Mouse (Mus musculus) heart, embryonic 14.5 days (tissue): ENCODE results near the gene Zfp599. TPM values are rescaled to one million over a fixed set of nuclear protein-coding genes. Genes with fewer than 3 reads are reported as not detected.
"Not testable (repeated sequence)": the region's sequence is repeated elsewhere in the genome, so short reads cannot be mapped to it uniquely, and the experiment has no call there.

Experiments used
- ATAC-seq: fragments of 200-750 bp; cut with Nextera tagmentation; 2 replicates; pipeline ENCODE4 v1.8.0; 2017; ENCODE audit warnings: low read depth, moderate TSS enrichment; ENCODE audit not compliant: insufficient number of reproducible peaks, insufficient read depth, low FRiP score
- H3K27ac ChIP-seq, 2 experiments: fragments of 200-500 bp in 1 of 2; fragments of 300-500 bp in 1 of 2; sonication (generic) in 1 of 2; replicated peaks in 1 of 2; 2 replicates each; pipeline ENCODE4 v1.5.1; 2012 to 2014; ENCODE audit warnings: low read depth in 2 of 2, low read length in 2 of 2, control low read depth in 1 of 2, mild to moderate bottlenecking in 1 of 2, mixed read lengths in 1 of 2; ENCODE audit not compliant: control insufficient read depth in 1 of 2, insufficient read depth in 1 of 2
- H3K27me3 ChIP-seq: fragments of 300-500 bp; sonication (generic); 2 replicates; pipeline ENCODE4 v1.6.1; 2014; ENCODE audit warnings: mild to moderate bottlenecking, low read length, control low read depth; ENCODE audit not compliant: control insufficient read depth, insufficient read depth
- H3K36me3 ChIP-seq: fragments of 300-500 bp; sonication (generic); 2 replicates; pipeline ENCODE4 v1.6.1; 2014; ENCODE audit warnings: mild to moderate bottlenecking, control low read depth, low read length, mixed read lengths; ENCODE audit not compliant: control insufficient read depth, insufficient read depth
- H3K4me1 ChIP-seq, 2 experiments: fragments of 200-500 bp in 1 of 2; fragments of 300-500 bp in 1 of 2; sonication (generic) in 1 of 2; 2 replicates each; pipeline ENCODE4 v1.6.1; 2012 to 2014; ENCODE audit warnings: low read length in 2 of 2, control low read depth in 1 of 2, mixed read lengths in 1 of 2; ENCODE audit not compliant: control insufficient read depth in 2 of 2, insufficient read depth in 2 of 2
- H3K4me2 ChIP-seq: fragments of 300-500 bp; sonication (generic); 2 replicates; pipeline ENCODE4 v1.6.1; 2014; ENCODE audit warnings: mild to moderate bottlenecking, low read length
- H3K4me3 ChIP-seq, 2 experiments: fragments of 200-500 bp in 1 of 2; fragments of 300-500 bp in 1 of 2; sonication (generic) in 1 of 2; 2 replicates each; pipeline ENCODE4 v1.5.1; 2012 to 2014; ENCODE audit warnings: low read length in 2 of 2, mild to moderate bottlenecking in 2 of 2, control low read depth in 1 of 2, low read depth in 1 of 2, moderate library complexity in 1 of 2; ENCODE audit not compliant: control insufficient read depth in 1 of 2, insufficient read depth in 1 of 2
- H3K9ac ChIP-seq: fragments of 300-500 bp; sonication (generic); 2 replicates; pipeline ENCODE4 v1.6.1; 2014; ENCODE audit warnings: mild to moderate bottlenecking, low read length
- H3K9me3 ChIP-seq: fragments of 300-500 bp; sonication (generic); 2 replicates; pipeline ENCODE4 v1.6.1; 2016; ENCODE audit warnings: low read length, control low read depth; ENCODE audit not compliant: control insufficient read depth
- WGBS: fragments of 180-500 bp; shearing (Covaris S2); extraction: QIAGEN DNeasy Blood & Tissue Kit; methylation state at CpG from one replicate; pipeline ENCODE4 v1.1.7; 2014; 5-methylcytosine and 5-hydroxymethylcytosine counted together
- polyA plus RNA-seq: library from polyadenylated mRNA; unstranded; fragments of >200 nt; fragmentation: Nextera tagmentation; extraction: Ambion mirVana; gene quantifications from 2 replicates; pipeline ENCODE4 v1.2.1, GENCODE M21; 2014

Gene Zfp599
- polyA plus RNA-seq, 1 experiment from 2014 or later: 4.9 TPM

GRCm38 (mm10) chr9:22230061-22230460, 29.6 kb downstream of the Zfp599 start:
- Histone ChIP-seq H3K9ac (no peak overlapping the region), H3K4me3 (no peak overlapping the region), H3K27ac (no peak overlapping the region), H3K9me3 (no peaks in the 10 kb centered on the region), H3K4me2 (no peak overlapping the region), H3K4me1 (peaks cover 2 to 21% of the 10 kb centered on the region in 2 experiments; a peak in 3 of 4 replicates), H3K36me3 (peaks cover 7% of the 10 kb centered on the region; the same call in 1 of the 2 replicates), H3K27me3 (no peaks in the 10 kb centered on the region)
- WGBS: 81% methylated on average over 3 of the region's 3 CpGs
- ATAC-seq: no peak

GRCm38 (mm10) chr9:22229386-22230026, 30.2 kb downstream of the Zfp599 start:
- Histone ChIP-seq H3K4me2 (no peak overlapping the region), H3K36me3 (0 out of 2 replicates have a peak, but pooled peaks cover 3% of the 10 kb centered on the region), H3K4me1 (peaks cover 2 to 21% of the 10 kb centered on the region in 2 experiments; a peak in 3 of 4 replicates), H3K9me3 (no peaks in the 10 kb centered on the region), H3K9ac (no peak overlapping the region), H3K27ac (no peak overlapping the region), H3K27me3 (no peaks in the 10 kb centered on the region), H3K4me3 (no peak overlapping the region)
- ATAC-seq: no peak
- 75% methylated on average over 7 of the region's 7 CpGs for WGBS

GRCm38 (mm10) chr9:22226846-22227245, 32.8 kb downstream of the Zfp599 start:
- Histone ChIP-seq H3K9me3 (no peaks in the 10 kb centered on the region), H3K4me2 (peak overlapping the region; percentile 75), H3K4me1 (peaks cover 2 to 12% of the 10 kb centered on the region in 2 experiments; a peak in 3 of 4 replicates), H3K36me3 (0 out of 2 replicates have a peak, but pooled peaks cover 3% of the 10 kb centered on the region), H3K4me3 (no peak overlapping the region), H3K9ac (no peak overlapping the region), H3K27me3 (no peaks in the 10 kb centered on the region), H3K27ac (peak overlapping the region in 1 of 2 experiments; percentile 55; a peak in 3 of 4 replicates)
- ATAC-seq: no peak
- 52% methylated on average over 15 of the region's 15 CpGs for WGBS

DNA sequence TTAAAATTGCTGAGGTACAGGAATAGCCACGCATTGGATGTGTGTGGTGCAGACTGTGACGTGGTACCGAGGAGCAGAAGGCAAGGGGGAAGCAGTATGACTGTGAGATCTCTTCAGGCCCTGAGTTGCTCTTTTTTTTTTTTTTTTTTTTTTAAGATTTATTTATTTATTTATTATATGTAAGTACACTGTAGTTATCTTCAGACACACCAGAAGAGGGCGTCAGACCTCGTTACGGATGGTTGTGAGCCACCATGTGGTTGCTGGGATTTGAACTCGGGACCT, 33.4 kb downstream of the Zfp599 start:
- H3K9me3 ChIP-seq, H3K27me3 ChIP-seq, ATAC-seq, H3K4me1 ChIP-seq, H3K36me3 ChIP-seq: not testable (repeated sequence)
- H3K4me2 ChIP-seq: peak overlapping the region; percentile 75
- H3K9ac ChIP-seq: peak overlapping the region; percentile 86; the same call in 1 of the 2 replicates
- peak overlapping the region in 1 of 2 experiments; percentile 95; a peak in 3 of 4 replicates for H3K27ac ChIP-seq
- 49% methylated on average over 7 of the region's 7 CpGs for WGBS
- peak overlapping the region; percentile 81 to 88; a peak in 3 of 4 replicates for H3K4me3 ChIP-seq

- ATAC-seq: peak; percentile 97
- Histone ChIP-seq H3K27ac (peak within 1 kb of the TSS; percentile 95 to 96), H3K27me3 (no peaks in the 10 kb centered on the region), H3K4me2 (peak within 1 kb of the TSS; percentile 75), H3K4me3 (peak within 1 kb of the TSS; percentile 81 to 88), H3K9me3 (no peaks in the 10 kb centered on the region), H3K36me3 (0 out of 2 replicates have a peak, but pooled peaks cover 3% of the 10 kb centered on the region), H3K9ac (peak within 1 kb of the TSS; percentile 86), H3K4me1 (peaks cover 0 to 5% of the 10 kb centered on the region in 2 experiments; a peak in 1 of 4 replicates)
- WGBS: 1% methylated on average over 35 of the region's 35 CpGs
Observed at GRCm38 (mm10) chr9:22225581-22226388, 33.9 kb downstream of the Zfp599 start, which contains the start of gene Zfp809. TSS of gene Zfp809 (plus strand) at chr9:22225714.

DNA sequence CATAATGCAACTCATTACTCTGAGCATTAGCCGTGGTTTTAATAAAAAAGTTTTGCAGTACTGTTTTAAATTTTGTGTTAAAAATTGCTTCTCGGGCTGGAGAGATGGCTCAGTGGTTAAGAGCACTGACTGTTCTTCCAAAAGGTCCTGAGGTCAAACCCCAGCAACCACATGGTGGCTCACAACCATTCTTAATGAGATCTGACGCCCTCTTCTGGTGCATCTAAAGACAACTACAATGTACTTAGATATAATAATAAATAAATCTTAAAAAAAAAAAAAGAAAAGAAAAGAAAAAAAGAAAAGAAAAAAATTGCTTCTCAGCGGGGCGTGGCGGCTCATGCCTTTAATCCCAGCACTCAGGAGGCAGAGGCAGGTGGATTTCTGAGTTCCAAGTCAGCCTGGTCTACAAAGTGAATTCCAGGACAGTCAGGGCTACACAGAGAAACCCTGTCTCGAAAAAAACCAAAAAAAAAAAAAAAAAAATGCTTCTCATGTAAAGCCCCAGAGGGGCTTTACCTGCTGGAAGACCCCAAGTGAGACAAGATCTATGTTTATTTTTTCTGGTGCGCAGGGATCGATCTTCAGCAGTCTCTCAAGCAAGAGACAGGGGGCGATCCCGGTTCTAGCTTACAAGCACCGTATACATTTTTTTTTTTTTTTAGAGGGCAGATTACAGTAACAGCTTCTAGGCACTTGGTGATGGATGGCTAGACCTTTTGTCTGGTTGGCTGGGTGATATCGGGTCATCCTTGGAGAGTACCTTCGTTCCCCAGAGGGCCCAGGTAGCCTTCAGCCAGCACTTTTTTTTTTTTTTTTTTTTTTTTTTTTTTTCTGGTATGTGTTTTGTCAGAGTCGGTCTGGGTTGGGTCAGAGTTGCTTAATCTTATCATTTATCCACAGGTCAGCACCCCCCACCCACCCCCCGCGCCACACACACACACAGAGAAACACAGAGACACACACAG, 34.9 kb downstream of the Zfp599 start:
- H3K27me3 ChIP-seq: no peaks in the 10 kb centered on the region
- peak overlapping the region; percentile 75 for H3K4me2 ChIP-seq
- peak overlapping the region in 1 of 2 experiments; percentile 95; a peak in 3 of 4 replicates for H3K27ac ChIP-seq
- no peaks in the 10 kb centered on the region for H3K9me3 ChIP-seq
- ATAC-seq: peak; percentile 5; the same call in 1 of the 2 replicates
- H3K4me1 ChIP-seq: peaks cover 0 to 5% of the 10 kb centered on the region in 2 experiments; a peak in 1 of 4 replicates
- peak overlapping the region; percentile 86 for H3K9ac ChIP-seq
- H3K36me3 ChIP-seq: 0 out of 2 replicates have a peak, but pooled peaks cover 3% of the 10 kb centered on the region
- WGBS: 25% methylated on average over 17 of the region's 17 CpGs
- peak overlapping the region; percentile 81 to 88 for H3K4me3 ChIP-seq

DNA sequence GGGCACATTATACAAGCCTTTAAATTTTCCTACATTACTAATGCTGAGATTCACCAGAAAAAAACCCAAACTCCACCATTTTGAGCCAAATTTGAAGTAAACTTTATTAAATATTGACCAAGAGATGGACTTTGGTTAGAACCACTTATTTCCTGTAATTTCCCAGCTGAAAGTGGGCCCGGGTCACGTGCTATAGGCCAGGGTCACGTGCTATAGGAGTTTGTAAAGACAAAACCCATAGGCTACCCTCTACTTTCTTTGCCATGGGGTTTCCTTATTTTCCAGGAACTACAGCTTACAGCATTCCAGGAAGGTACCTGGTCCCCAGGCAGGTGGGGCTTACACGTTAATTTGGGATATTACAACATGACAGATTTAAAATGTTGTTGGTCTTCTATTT, 35.6 kb downstream of the Zfp599 start:
- Histone ChIP-seq H3K4me2 (no peak overlapping the region), H3K4me1 (peaks cover 0 to 5% of the 10 kb centered on the region in 2 experiments; a peak in 1 of 4 replicates), H3K9ac (no peak overlapping the region), H3K4me3 (no peak overlapping the region), H3K27me3 (no peaks in the 10 kb centered on the region), H3K36me3 (0 out of 2 replicates have a peak, but pooled peaks cover 3% of the 10 kb centered on the region), H3K9me3 (no peaks in the 10 kb centered on the region), H3K27ac (no peak overlapping the region)
- ATAC-seq: no peak
- WGBS: 93% methylated on average over 4 of the region's 4 CpGs
